Mouse (Mus musculus) adrenal gland, postnatal 25 days (tissue): ENCODE results near the gene Kifc1. TPM values are rescaled to one million over a fixed set of nuclear protein-coding genes. Genes with fewer than 3 reads are reported as not detected.
A peak's percentile ranks its signal among the peaks of the same experiment; 100 is the strongest.

Experiments
- DNase-seq: peaks from one replicate; pipeline ENCODE4 v3.0.0; 2021; ENCODE audit warnings: mixed read lengths
- microRNA-seq, 2 experiments: library from miRNA; unstranded; fragments of <30 nt; microRNA quantifications; one replicate each; pipeline ENCODE4 v1.2.0; 2021
- total RNA-seq: library from RNA; stranded (reverse); gene quantifications from 2 replicates; pipeline ENCODE4 v1.2.3, GENCODE M21; 2021

Gene Kifc1
- total RNA-seq, 1 experiment from 2014 or later = 7.0 TPM

GRCm38 (mm10) chr17:33842966-33843795, 47.3 kb downstream of the Kifc1 start, which contains the start of gene Cd320:
Cd320 (plus strand) TSS chr17:33843091.
- DNase-seq = peak; percentile 90

GRCm38 (mm10) chr17:33829561-33829960, 60.9 kb downstream of the Kifc1 start:
- no peak for DNase-seq

GRCm38 (mm10) chr17:33828892-33829291, 61.6 kb downstream of the Kifc1 start:
- peak; percentile 68 for DNase-seq

GRCm38 (mm10) chr17:33826850-33827249, 63.6 kb downstream of the Kifc1 start:
- peak; percentile 64 for DNase-seq

Small RNAs within 50 kb of the gene (microRNA-seq; reads per million reads assigned to microRNA genes)
- 0 reads per million in 2 experiments for gene Gm27740

Other genes with a start within 250 kb of the Kifc1 start
- gene Hnrnpm, start 203.8 kb downstream of the Kifc1 start, total RNA-seq = 202 and 208 TPM in 2 replicates
- gene March2, start 172.0 kb downstream of the Kifc1 start, total RNA-seq = 113 and 117 TPM in 2 replicates
- 236 and 280 TPM in 2 replicates for gene Rab11b, start 130.1 kb downstream of the Kifc1 start, total RNA-seq
- gene Angptl4, start 108.8 kb downstream of the Kifc1 start, total RNA-seq = 50.0 and 57.7 TPM in 2 replicates
- gene Kank3, start 80.1 kb downstream of the Kifc1 start, total RNA-seq = 82.9 and 109 TPM in 2 replicates
- gene Rps28, start 66.1 kb downstream of the Kifc1 start, total RNA-seq = 1,302 and 1,448 TPM in 2 replicates
- gene Ndufa7, start 66.1 kb downstream of the Kifc1 start, total RNA-seq = 475 and 496 TPM in 2 replicates
- gene Cd320, start 47.6 kb downstream of the Kifc1 start, total RNA-seq = 27.0 and 40.5 TPM in 2 replicates
- not detected in 2 replicates for gene Gm7029, start 16.8 kb downstream of the Kifc1 start, total RNA-seq
- gene Platr17, start 14.5 kb upstream of the Kifc1 start, total RNA-seq = not detected in 2 replicates
- 35.2 and 36.4 TPM in 2 replicates for gene Daxx, start 18.8 kb upstream of the Kifc1 start, total RNA-seq
- gene Tapbp, start 25.2 kb upstream of the Kifc1 start, total RNA-seq = 101 and 166 TPM in 2 replicates
- 27.4 and 38.8 TPM in 2 replicates for gene Zbtb22, start 25.2 kb upstream of the Kifc1 start, total RNA-seq
- 68.9 and 72.7 TPM in 2 replicates for gene Rgl2, start 38.9 kb upstream of the Kifc1 start, total RNA-seq
- gene Pfdn6, start 49.7 kb upstream of the Kifc1 start, total RNA-seq = 101 and 102 TPM in 2 replicates
- 38.7 and 40.4 TPM in 2 replicates for gene Wdr46, start 50.0 kb upstream of the Kifc1 start, total RNA-seq
- gene B3galt4, start 60.8 kb upstream of the Kifc1 start, total RNA-seq = 8.5 and 8.9 TPM in 2 replicates
- 57.4 and 70.0 TPM in 2 replicates for gene Vps52, start 65.2 kb upstream of the Kifc1 start, total RNA-seq
- gene Rps18, start 65.3 kb upstream of the Kifc1 start, total RNA-seq = 630 and 736 TPM in 2 replicates
- 321 and 327 TPM in 2 replicates for gene H2-K1, start 109.7 kb upstream of the Kifc1 start, total RNA-seq
- gene Ring1, start 134.0 kb upstream of the Kifc1 start, total RNA-seq = 50.8 and 66.2 TPM in 2 replicates
- 239 TPM in 2 replicates for gene H2-Ke6, start 137.4 kb upstream of the Kifc1 start, total RNA-seq
- 149 and 162 TPM in 2 replicates for gene Slc39a7, start 141.0 kb upstream of the Kifc1 start, total RNA-seq
- gene Rxrb, start 141.2 kb upstream of the Kifc1 start, total RNA-seq = 66.8 and 71.0 TPM in 2 replicates
- 0.91 and 3.0 TPM in 2 replicates for gene Col11a2, start 148.8 kb upstream of the Kifc1 start, total RNA-seq
- 0.27 TPM in 1 of 2 replicates, not detected in the other for gene H2-Oa, start 201.7 kb upstream of the Kifc1 start, total RNA-seq
- 9.0 and 11.5 TPM in 2 replicates for gene H2-DMa, start 228.9 kb upstream of the Kifc1 start, total RNA-seq
- gene Brd2, start 232.0 kb upstream of the Kifc1 start, total RNA-seq = 209 and 233 TPM in 2 replicates